ENCODE assay signal across 8 mouse cellular contexts in the genomic region with DNA sequence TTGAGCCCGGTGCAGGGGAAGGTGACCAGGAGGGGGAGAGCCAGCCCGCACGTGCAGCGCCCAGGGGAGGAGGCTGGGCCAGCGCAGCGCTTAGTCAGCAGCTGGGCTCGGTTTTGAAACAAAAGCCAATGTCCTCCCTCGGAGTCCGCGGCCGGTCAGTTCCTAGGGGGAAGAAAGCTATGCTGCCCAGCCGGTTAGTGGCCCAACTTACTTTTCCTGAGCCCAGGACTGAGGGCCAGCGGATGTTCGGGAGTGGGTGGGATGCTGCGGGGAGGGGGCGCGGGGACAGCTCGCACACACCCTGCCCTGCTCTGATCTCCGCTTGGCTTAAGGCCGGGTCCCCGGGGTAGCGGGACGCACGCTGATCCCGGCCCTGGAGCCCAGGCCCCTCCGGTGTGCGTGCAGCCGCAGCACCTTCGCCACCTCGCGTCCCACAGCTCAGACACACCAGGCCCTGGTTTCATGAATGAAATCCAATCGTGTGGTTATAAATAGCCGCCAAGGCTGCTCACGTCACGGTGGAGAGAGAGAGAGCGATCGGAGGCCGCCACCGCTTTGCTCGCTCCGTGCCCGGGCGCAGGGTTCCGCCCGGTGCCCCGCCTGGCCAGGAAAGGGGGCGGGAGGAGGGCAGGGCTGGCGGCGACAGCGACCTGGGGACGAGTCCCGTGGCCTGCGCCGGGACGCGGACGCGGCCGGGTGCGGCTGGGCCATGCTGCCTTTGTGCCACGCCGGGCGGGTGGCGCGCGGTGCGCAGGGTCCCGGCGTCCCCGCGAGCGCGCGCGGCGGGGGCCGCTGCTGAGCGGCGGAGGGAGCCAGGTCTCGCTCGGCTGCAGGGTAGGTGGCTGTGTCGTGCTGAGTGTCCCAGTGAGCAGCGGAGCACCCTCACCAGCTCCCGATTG. TPM values are rescaled to one million over a fixed set of nuclear protein-coding genes. Genes with fewer than 3 reads are reported as not detected.
A peak's percentile ranks its signal among the peaks of the same experiment; 100 is the strongest.
DNase-seq lines count a peak whose midpoint lies in the region; ATAC-seq and TF ChIP-seq lines count a peak whose summit lies in the region.

A gene (minus strand): TSS at position 557 of the 899 bp plus-strand sequence.

- peak; percentile 94 for DNase-seq in adrenal gland, postnatal 14 days
- DNase-seq in embryonic facial prominence, embryonic 11.5 days (ENCODE audit: low spot score) = peak; percentile 83
- DNase-seq in heart, adult 2 months = peak; percentile 89 to 92
- peak; percentile 76 to 82 for DNase-seq in kidney, adult 8-10 months
- DNase-seq in skeletal muscle tissue, adult 2 months (ENCODE audit: low read depth, low spot score) = peak; percentile 94
- peak; percentile 85 for DNase-seq in yolk sac, embryonic 10.5 days (ENCODE audit: low spot score)

- H3K36me3 ChIP-seq in embryonic facial prominence, embryonic 11.5 days (replicated peaks; ENCODE audit: control insufficient read depth, insufficient read depth, low read depth, low read length) = no peaks in the 10 kb centered on the region
- no peaks in the 10 kb centered on the region for H3K36me3 ChIP-seq in heart, adult 2 months (ENCODE audit: control insufficient read depth, insufficient read depth, low read length)
- peaks cover 32% of the 10 kb centered on the region for H3K36me3 ChIP-seq in limb, embryonic 12.5 days
- peaks cover 11% of the 10 kb centered on the region; the same call in 1 of the 2 replicates for H3K36me3 ChIP-seq in midbrain, embryonic 13.5 days

- peak; percentile 10; the same call in 1 of the 2 replicates for TF ChIP-seq CTCF in heart, adult 2 months (IDR thresholded peaks at IDR 0.05)

- ATAC-seq in embryonic facial prominence, embryonic 11.5 days (replicated peaks; ENCODE audit: insufficient number of reproducible peaks, low FRiP score, low TSS enrichment, low read depth) = peak; percentile 87
- ATAC-seq in limb, embryonic 12.5 days (ENCODE audit: insufficient number of reproducible peaks, insufficient read depth, low FRiP score, low TSS enrichment, low read depth) = peak; percentile 90
- ATAC-seq in midbrain, embryonic 13.5 days = peak; percentile 94

- TF ChIP-seq EP300 in heart, adult 2 months (IDR thresholded peaks at IDR 0.05; ENCODE audit: insufficient read depth, low read depth, low read length) = no peak

- intact Hi-C loops in heart, adult 2 months (cut with DNase I) = loop anchor here (1.0 to 2.0 kb wide), 4 partner anchors 26 to 95 kb away; no protein-coding TSS in a partner anchor

- peak within 1 kb of the TSS; percentile 82 for H3K4me3 ChIP-seq in embryonic facial prominence, embryonic 11.5 days (ENCODE audit: low read depth, low read length)
- peak within 1 kb of the TSS; percentile 88 for H3K4me3 ChIP-seq in heart, adult 2 months
- peak within 1 kb of the TSS; percentile 73 for H3K4me3 ChIP-seq in limb, embryonic 12.5 days (replicated peaks)
- peak within 1 kb of the TSS; percentile 55 for H3K4me3 ChIP-seq in midbrain, embryonic 13.5 days (replicated peaks)

- WGBS in embryonic facial prominence, embryonic 11.5 days = under 1% methylated on average over 75 of the region's 84 CpGs
- WGBS in heart, adult 2 months = under 1% methylated on average over 84 of the region's 84 CpGs
- under 1% methylated on average over 81 of the region's 84 CpGs for WGBS in limb, embryonic 12.5 days
- WGBS in midbrain, embryonic 13.5 days = under 1% methylated on average over 72 of the region's 84 CpGs

- peak within 1 kb of the TSS; percentile 91 for H3K4me2 ChIP-seq in embryonic facial prominence, embryonic 11.5 days (ENCODE audit: low read depth, low read length)
- peak within 1 kb of the TSS; percentile 81 for H3K4me2 ChIP-seq in limb, embryonic 12.5 days
- H3K4me2 ChIP-seq in midbrain, embryonic 13.5 days (replicated peaks) = peak within 1 kb of the TSS; percentile 85

- peak within 1 kb of the TSS; percentile 95 for H3K27ac ChIP-seq in embryonic facial prominence, embryonic 11.5 days (replicated peaks; ENCODE audit: low read depth, low read length)
- peak within 1 kb of the TSS; percentile 98 for H3K27ac ChIP-seq in heart, adult 2 months
- H3K27ac ChIP-seq in limb, embryonic 12.5 days = peak within 1 kb of the TSS; percentile 99
- peak within 1 kb of the TSS; percentile 97 for H3K27ac ChIP-seq in midbrain, embryonic 13.5 days

- peak within 1 kb of the TSS; percentile 96 for H3K9ac ChIP-seq in embryonic facial prominence, embryonic 11.5 days (replicated peaks; ENCODE audit: low read length)
- peak within 1 kb of the TSS; percentile 96 for H3K9ac ChIP-seq in heart, adult 2 months (ENCODE audit: low read depth, low read length)
- H3K9ac ChIP-seq in limb, embryonic 12.5 days (replicated peaks) = peak within 1 kb of the TSS; percentile 91
- peak within 1 kb of the TSS; percentile 91 for H3K9ac ChIP-seq in midbrain, embryonic 13.5 days (replicated peaks)

- no peaks in the 10 kb centered on the region for H3K79me2 ChIP-seq in heart, adult 2 months (replicated peaks; ENCODE audit: control insufficient read depth, insufficient read depth, low read length)

- H3K27me3 ChIP-seq in embryonic facial prominence, embryonic 11.5 days (ENCODE audit: control insufficient read depth, insufficient read depth, low read length) = no peaks in the 10 kb centered on the region
- H3K27me3 ChIP-seq in heart, adult 2 months (ENCODE audit: control insufficient read depth, insufficient read depth, low read length) = no peaks in the 10 kb centered on the region
- H3K27me3 ChIP-seq in limb, embryonic 12.5 days = no peaks in the 10 kb centered on the region
- no peaks in the 10 kb centered on the region for H3K27me3 ChIP-seq in midbrain, embryonic 13.5 days

- no peaks in the 10 kb centered on the region for H3K4me1 ChIP-seq in embryonic facial prominence, embryonic 11.5 days (ENCODE audit: control insufficient read depth, insufficient read depth, low read length)
- peaks cover 10% of the 10 kb centered on the region for H3K4me1 ChIP-seq in heart, adult 2 months (ENCODE audit: control insufficient read depth, insufficient read depth, low read length)
- H3K4me1 ChIP-seq in limb, embryonic 12.5 days (replicated peaks) = peaks cover 20% of the 10 kb centered on the region
- peaks cover 20% of the 10 kb centered on the region for H3K4me1 ChIP-seq in midbrain, embryonic 13.5 days (replicated peaks)

- H3K9me3 ChIP-seq in embryonic facial prominence, embryonic 11.5 days (replicated peaks; ENCODE audit: control insufficient read depth, low read length) = no peaks in the 10 kb centered on the region
- H3K9me3 ChIP-seq in limb, embryonic 12.5 days = peaks cover 5% of the 10 kb centered on the region; the same call in 1 of the 2 replicates
- no peaks in the 10 kb centered on the region for H3K9me3 ChIP-seq in midbrain, embryonic 13.5 days

- TF ChIP-seq POLR2A in heart, adult 2 months (IDR thresholded peaks at IDR 0.05; ENCODE audit: insufficient read depth, low read depth, low read length) = peak; percentile 76

RNA-seq across cellular contexts. Expression of the gene that starts here (rescaled TPM):
- total RNA-seq in adrenal gland, postnatal 14 days (2021) = 2.4 and 3.7 TPM in 2 replicates
- 1.1 and 1.9 TPM in 2 replicates for polyA plus RNA-seq in embryonic facial prominence, embryonic 11.5 days (2014; fragmentation: Nextera tagmentation; extraction: Ambion mirVana)
- total RNA-seq in heart, adult 2 months (2021) = 1 to 10 TPM; 1.1 TPM
- polyA plus RNA-seq in heart, adult 2 months (2012; rRNA removed) = 0.61 TPM in 2 replicates
- polyA plus RNA-seq in limb, embryonic 12.5 days (2016; fragmentation: Nextera tagmentation; extraction: Ambion mirVana) = 2.7 and 2.9 TPM in 2 replicates
- 1.3 and 1.5 TPM in 2 replicates for polyA plus RNA-seq in midbrain, embryonic 13.5 days (2015; fragmentation: Nextera tagmentation; extraction: Ambion mirVana)

Comparison
In these comparisons a context has a peak if more than half of its experiments do, and no peak if none do; other contexts are left out.
1. Peak in every context shown above with its lines: DNase-seq, ATAC-seq, H3K4me3 ChIP-seq and H3K27ac ChIP-seq.